Comparison of ENCODE assay signal across 8 mouse cellular contexts in genomic region chr5:134907135-134907534, GRCm38 (mm10). TPM values are rescaled to one million over a fixed set of nuclear protein-coding genes. Genes with fewer than 3 reads are reported as not detected.
A peak's percentile ranks its signal among the peaks of the same experiment; 100 is the strongest.
DNase-seq lines count a peak whose midpoint lies in the region; ATAC-seq lines count a peak whose summit lies in the region.

No protein-coding gene starts in this region.

- peak; percentile 100 for ATAC-seq in megakaryocyte progenitor cell, adult 5-6 weeks (replicated peaks; ENCODE audit: poor library complexity)
- ATAC-seq in inflammation-experienced regulatory T-cells, adult 6 months, result no peak

- DNase-seq in adrenal gland, adult 18-20 months (ENCODE audit: low spot score in 2 of 2), result peak; percentile 92 to 93
- peak; percentile 95 for DNase-seq in embryo, embryonic 10 days (ENCODE audit: low spot score)
- peak; percentile 96 for DNase-seq in gastrocnemius, postnatal 10 days
- peak; percentile 91 for DNase-seq in hindlimb bud, embryonic 11.5 days (ENCODE audit: extremely low spot score, low read depth, low spot score)
- DNase-seq in left cerebral cortex, adult 8-10 months (ENCODE audit: low spot score in 2 of 2), result peak; percentile 82 to 96
- DNase-seq in skeletal muscle tissue, adult 2 months (ENCODE audit: low read depth, low spot score), result peak; percentile 80

RNA-seq across cellular contexts. Expression of gene Tmem270, which starts 0.6 kb away (rescaled TPM):
- not detected for total RNA-seq in adrenal gland, adult 18-20 months (2021)
- not detected for total RNA-seq in gastrocnemius, postnatal 10 days (2021)
- not detected for total RNA-seq in left cerebral cortex, adult 8-10 months (2022)
- not detected in 2 replicates for total RNA-seq in megakaryocyte progenitor cell, adult 5-6 weeks (2015)
- total RNA-seq in megakaryocyte progenitor cell, adult 5-6 weeks (2017), result not detected in 2 replicates
- polyA plus RNA-seq in inflammation-experienced regulatory T-cells, adult 6 months (2017; shearing (Covaris generic)), result not detected

RNA-seq across cellular contexts. Expression of gene Cldn13, which starts 8.2 kb away (rescaled TPM):
- total RNA-seq in adrenal gland, adult 18-20 months (2021), result not detected
- total RNA-seq in gastrocnemius, postnatal 10 days (2021), result under 1 TPM in 1 of 2 experiments, not detected in 1; 0.84 TPM
- not detected for total RNA-seq in left cerebral cortex, adult 8-10 months (2022)
- 17.0 and 19.0 TPM in 2 replicates for total RNA-seq in megakaryocyte progenitor cell, adult 5-6 weeks (2015)
- 5.3 and 10.9 TPM in 2 replicates for total RNA-seq in megakaryocyte progenitor cell, adult 5-6 weeks (2017)
- polyA plus RNA-seq in inflammation-experienced regulatory T-cells, adult 6 months (2017; shearing (Covaris generic)), result not detected

RNA-seq across cellular contexts. Expression of gene Mettl27, which starts 25.0 kb away (rescaled TPM):
- total RNA-seq in adrenal gland, adult 18-20 months (2021), result 10 to 100 TPM; 23.1 to 23.6 TPM
- 1 to 10 TPM; 7.4 to 8.6 TPM for total RNA-seq in gastrocnemius, postnatal 10 days (2021)
- 10 to 100 TPM in 3 of 4 experiments, 1 to 10 TPM in 1; 9.7 to 11.5 (median 11.1) TPM for total RNA-seq in left cerebral cortex, adult 8-10 months (2022)
- total RNA-seq in megakaryocyte progenitor cell, adult 5-6 weeks (2015), result 1.9 and 3.9 TPM in 2 replicates
- 0.92 and 3.4 TPM in 2 replicates for total RNA-seq in megakaryocyte progenitor cell, adult 5-6 weeks (2017)
- polyA plus RNA-seq in inflammation-experienced regulatory T-cells, adult 6 months (2017; shearing (Covaris generic)), result 10 to 100 TPM in 2 of 3 experiments, 1 to 10 TPM in 1; 6.3 to 17.2 (median 12.0) TPM

RNA-seq across cellular contexts. Expression of gene Cldn4, which starts 39.6 kb away (rescaled TPM):
- not detected for total RNA-seq in adrenal gland, adult 18-20 months (2021)
- not detected for total RNA-seq in gastrocnemius, postnatal 10 days (2021)
- not detected for total RNA-seq in left cerebral cortex, adult 8-10 months (2022)
- not detected in 2 replicates for total RNA-seq in megakaryocyte progenitor cell, adult 5-6 weeks (2015)
- total RNA-seq in megakaryocyte progenitor cell, adult 5-6 weeks (2017), result not detected in 2 replicates
- polyA plus RNA-seq in inflammation-experienced regulatory T-cells, adult 6 months (2017; shearing (Covaris generic)), result not detected
